Mouse (Mus musculus): ENCODE measurements around the gene Ears2. TPM values are rescaled to one million over a fixed set of nuclear protein-coding genes. Genes with fewer than 3 reads are reported as not detected.

Ears2 gene
- total and polyA plus RNA-seq, 2 experiments from 2014 or later = 27.8 to 54.3 TPM

DNA sequence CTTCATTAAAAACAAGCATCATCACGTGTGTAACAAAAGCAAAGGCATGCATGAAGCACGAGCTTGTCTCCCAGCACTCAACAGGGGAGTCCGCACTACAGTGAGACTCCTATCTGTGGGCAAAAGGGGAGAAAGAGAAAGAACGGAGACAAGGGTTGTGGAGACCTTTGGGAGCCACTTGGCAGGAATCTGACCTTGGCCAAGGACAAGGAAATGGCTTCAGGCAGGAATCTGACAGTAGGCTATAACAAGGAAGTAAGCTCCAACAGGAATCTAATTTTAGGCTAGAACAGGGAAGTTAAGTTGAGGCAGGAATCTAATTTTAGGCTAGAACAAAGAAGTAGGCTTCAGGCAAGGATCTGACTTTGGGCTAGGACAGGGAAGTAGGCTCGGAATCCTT, 71.1 kb downstream of the Ears2 start:
- Histone ChIP-seq H3K4me2 (ENCODE audit: low read depth, low read length) (no peak overlapping the region), H3K27ac (ENCODE audit: low read depth) (no peak overlapping the region), H3K27me3 (ENCODE audit: control insufficient read depth, insufficient read depth, low read length) (no peaks in the 10 kb centered on the region), H3K9me3 (replicated peaks; ENCODE audit: control insufficient read depth, low read length) (peaks cover 7% of the 10 kb centered on the region; the same call in 1 of the 2 replicates), H3K4me1 (ENCODE audit: control insufficient read depth, insufficient read depth) (no peaks in the 10 kb centered on the region), H3K9ac (replicated peaks; ENCODE audit: low read depth, low read length) (no peak overlapping the region), H3K4me3 (ENCODE audit: low read depth, low read length) (no peak overlapping the region), H3K36me3 (replicated peaks; ENCODE audit: control insufficient read depth, insufficient read depth, low read length) (peaks cover 92% of the 10 kb centered on the region)
- 84% methylated on average over 5 of the region's 5 CpGs for WGBS
- ATAC-seq (ENCODE audit: insufficient read depth, low read depth) (no peak), DNase-seq (ENCODE audit: low spot score) (no peak)
- no peak for TF ChIP-seq EP300 (IDR thresholded peaks at IDR 0.05; ENCODE audit: low read depth)

Other genes with a start within 250 kb of the Ears2 start
- gene Scnn1b, start 202.2 kb downstream of the Ears2 start, total RNA-seq (2014; rRNA removed; ENCODE audit: low replicate concordance) = not detected in 2 replicates
- gene Scnn1b, start 202.2 kb downstream of the Ears2 start, polyA plus RNA-seq (2015; fragmentation: Nextera tagmentation; extraction: Ambion mirVana) = 0.05 and 0.10 TPM in 2 replicates
- gene Cog7, start 85.6 kb downstream of the Ears2 start, total RNA-seq (2014; rRNA removed; ENCODE audit: low replicate concordance) = 19.3 and 20.4 TPM in 2 replicates
- gene Cog7, start 85.6 kb downstream of the Ears2 start, polyA plus RNA-seq (2015; fragmentation: Nextera tagmentation; extraction: Ambion mirVana) = 10.5 and 12.4 TPM in 2 replicates
- gene Gga2, start 46.0 kb downstream of the Ears2 start, total RNA-seq (2014; rRNA removed; ENCODE audit: low replicate concordance) = 51.3 and 79.7 TPM in 2 replicates
- gene Gga2, start 46.0 kb downstream of the Ears2 start, polyA plus RNA-seq (2015; fragmentation: Nextera tagmentation; extraction: Ambion mirVana) = 37.5 and 38.1 TPM in 2 replicates
- gene Ubfd1, start 88 bp downstream of the Ears2 start, total RNA-seq (2014; rRNA removed; ENCODE audit: low replicate concordance) = 54.7 and 65.5 TPM in 2 replicates
- gene Ubfd1, start 88 bp downstream of the Ears2 start, polyA plus RNA-seq (2015; fragmentation: Nextera tagmentation; extraction: Ambion mirVana) = 22.6 and 25.5 TPM in 2 replicates
- 181 and 183 TPM in 2 replicates for gene Ndufab1, start 34.6 kb upstream of the Ears2 start, total RNA-seq (2014; rRNA removed; ENCODE audit: low replicate concordance)
- gene Ndufab1, start 34.6 kb upstream of the Ears2 start, polyA plus RNA-seq (2015; fragmentation: Nextera tagmentation; extraction: Ambion mirVana) = 2,966 and 3,134 TPM in 2 replicates
- 0.97 and 6.4 TPM in 2 replicates for gene Palb2, start 65.7 kb upstream of the Ears2 start, total RNA-seq (2014; rRNA removed; ENCODE audit: low replicate concordance)
- gene Palb2, start 65.7 kb upstream of the Ears2 start, polyA plus RNA-seq (2015; fragmentation: Nextera tagmentation; extraction: Ambion mirVana) = 2.4 and 3.7 TPM in 2 replicates
- gene Dctn5, start 65.8 kb upstream of the Ears2 start, total RNA-seq (2014; rRNA removed; ENCODE audit: low replicate concordance) = 28.9 and 50.0 TPM in 2 replicates
- 44.4 and 51.3 TPM in 2 replicates for gene Dctn5, start 65.8 kb upstream of the Ears2 start, polyA plus RNA-seq (2015; fragmentation: Nextera tagmentation; extraction: Ambion mirVana)
- gene Plk1, start 92.2 kb upstream of the Ears2 start, total RNA-seq (2014; rRNA removed; ENCODE audit: low replicate concordance) = 27.8 and 35.5 TPM in 2 replicates
- gene Plk1, start 92.2 kb upstream of the Ears2 start, polyA plus RNA-seq (2015; fragmentation: Nextera tagmentation; extraction: Ambion mirVana) = 22.8 and 23.3 TPM in 2 replicates
- not detected in 2 replicates for gene Ern2, start 118.9 kb upstream of the Ears2 start, total RNA-seq (2014; rRNA removed; ENCODE audit: low replicate concordance)
- 0.07 TPM in 1 of 2 replicates, not detected in the other for gene Ern2, start 118.9 kb upstream of the Ears2 start, polyA plus RNA-seq (2015; fragmentation: Nextera tagmentation; extraction: Ambion mirVana)
- 5.2 TPM in 1 of 2 replicates, not detected in the other for gene Chp2, start 152.2 kb upstream of the Ears2 start, total RNA-seq (2014; rRNA removed; ENCODE audit: low replicate concordance)
- 0.38 and 0.63 TPM in 2 replicates for gene Chp2, start 152.2 kb upstream of the Ears2 start, polyA plus RNA-seq (2015; fragmentation: Nextera tagmentation; extraction: Ambion mirVana)
- gene Prkcb, start 221.5 kb upstream of the Ears2 start, total RNA-seq (2014; rRNA removed; ENCODE audit: low replicate concordance) = 1.9 and 6.9 TPM in 2 replicates
- gene Prkcb, start 221.5 kb upstream of the Ears2 start, polyA plus RNA-seq (2015; fragmentation: Nextera tagmentation; extraction: Ambion mirVana) = 1.1 and 1.5 TPM in 2 replicates